24 mouse cellular contexts compared by ENCODE assay signal in genomic region chr6:22262519-22262918, GRCm38 (mm10). TPM values are rescaled to one million over a fixed set of nuclear protein-coding genes. Genes with fewer than 3 reads are reported as not detected.
"Had no signal": no experiment of that assay in that cellular context is flagged by ENCODE, and none has a peak within 500 bp of the region (broad histone marks: within the 10 kb centered on the region; RNA-seq: fewer than 3 reads in every experiment).

No protein-coding gene starts in this region.

- H3K9ac ChIP-seq: kidney, embryonic 15.5 days; limb, embryonic 13.5 days; liver, embryonic 12.5 days; liver, embryonic 15.5 days; lung, embryonic 15.5 days; neural tube, embryonic 13.5 days had no signal

- H3K9me3 ChIP-seq: kidney, embryonic 15.5 days; limb, embryonic 10.5 days; limb, embryonic 13.5 days; liver, embryonic 12.5 days; liver, embryonic 15.5 days; lung, embryonic 15.5 days; megakaryocyte, embryonic 14.5 days; neural tube, embryonic 13.5 days had no signal

- DNase-seq: kidney, adult 8-10 months; kidney, postnatal 10 days; layer of hippocampus, adult 9-11 months; liver; lung, adult 18-20 months; lung, postnatal 10 days; lung, postnatal 36 days; midbrain, embryonic 14.5 days; retina, postnatal 1 day; right cerebral cortex, postnatal 25 days; thymus, postnatal 25 days had no signal

- H3K4me1 ChIP-seq: kidney, embryonic 15.5 days; limb, embryonic 10.5 days; liver, embryonic 12.5 days; liver, embryonic 15.5 days; lung, embryonic 15.5 days; megakaryocyte, embryonic 14.5 days; neural tube, embryonic 13.5 days had no signal

- H3K4me2 ChIP-seq: kidney, embryonic 15.5 days; limb, embryonic 13.5 days; liver, embryonic 12.5 days; liver, embryonic 15.5 days; lung, embryonic 15.5 days; midbrain, embryonic 11.5 days; neural tube, embryonic 13.5 days had no signal

- H3K36me3 ChIP-seq: kidney, embryonic 15.5 days; limb, embryonic 10.5 days; limb, embryonic 13.5 days; liver, embryonic 12.5 days; liver, embryonic 15.5 days; lung, embryonic 15.5 days; neural tube, embryonic 13.5 days had no signal

- H3K27ac ChIP-seq: kidney, embryonic 15.5 days; layer of hippocampus, adult 2 months; limb, embryonic 10.5 days; limb, embryonic 13.5 days; liver, embryonic 12.5 days; liver, embryonic 15.5 days; lung, embryonic 15.5 days; neural tube, embryonic 13.5 days had no signal

- ATAC-seq: liver, embryonic 12.5 days had no signal

- H3K4me3 ChIP-seq: kidney, embryonic 15.5 days; layer of hippocampus, adult 2 months; limb, embryonic 10.5 days; limb, embryonic 13.5 days; liver, embryonic 12.5 days; liver, embryonic 15.5 days; lung, embryonic 15.5 days; megakaryocyte, embryonic 14.5 days; neural tube, embryonic 13.5 days had no signal

- H3K27me3 ChIP-seq: kidney, embryonic 15.5 days; limb, embryonic 13.5 days; liver, embryonic 12.5 days; liver, embryonic 15.5 days; lung, embryonic 15.5 days; megakaryocyte, embryonic 14.5 days; neural tube, embryonic 13.5 days had no signal

RNA-seq across cellular contexts. Expression of gene Wnt16, which starts 25.5 kb away (rescaled TPM):
- total RNA-seq: neutrophil, adult 5-6 weeks had no signal
- polyA plus RNA-seq: large intestine, adult 2 months; liver, embryonic 15.5 days; thymus, postnatal 0 days had no signal
